Mouse (Mus musculus): ENCODE data around the gene Mtcl1. TPM values are rescaled to one million over a fixed set of nuclear protein-coding genes. Genes with fewer than 3 reads are reported as not detected.

Mtcl1 gene
- total and polyA plus RNA-seq, 3 experiments = not detected

DNA sequence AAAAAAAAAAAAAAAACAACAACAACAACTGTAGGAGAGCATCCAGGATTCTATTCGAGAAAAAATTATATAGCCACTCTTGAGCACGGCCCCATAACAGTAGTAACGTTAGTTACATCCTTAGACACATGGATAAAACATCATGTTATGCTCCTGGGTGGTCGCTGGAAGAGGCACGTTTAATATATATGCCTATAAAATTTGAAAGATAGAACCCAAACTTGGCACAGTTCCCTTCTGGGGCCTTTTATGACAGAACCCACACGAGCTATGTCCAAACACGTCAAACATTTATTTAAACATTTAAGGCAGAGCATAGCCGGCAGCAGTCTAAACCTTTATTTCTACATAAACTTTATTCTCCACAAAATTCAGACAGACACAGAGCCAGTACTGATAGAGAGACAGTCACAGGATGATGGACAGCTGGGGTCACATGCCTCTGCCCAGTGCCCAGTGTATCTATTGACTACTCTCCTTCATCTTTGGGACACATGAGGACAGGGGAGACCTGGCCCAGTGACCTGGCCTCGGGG lies 40.4 kb downstream of the Mtcl1 start:
- Histone ChIP-seq H3K27ac (ENCODE audit: insufficient read depth, low read depth) (no peak overlapping the region), H3K4me2 (ENCODE audit: insufficient read depth, low read depth, poor library complexity, severe bottlenecking) (no peak overlapping the region), H3K9ac (ENCODE audit: insufficient read depth, low read depth) (no peak overlapping the region), H3K36me3 (replicated peaks in 1 of 2; ENCODE audit: control insufficient read depth in 1 of 2, insufficient read depth in 1 of 2, low read length in 1 of 2) (no peaks in the 10 kb centered on the region), H3K4me1 (ENCODE audit: control insufficient read depth in 1 of 2, insufficient read depth in 2 of 2) (no peaks in the 10 kb centered on the region), H3K27me3 (replicated peaks) (no peaks in the 10 kb centered on the region), H3K79me2 (replicated peaks; ENCODE audit: control insufficient read depth, extremely low read depth, insufficient read depth, poor library complexity, severe bottlenecking) (no peaks in the 10 kb centered on the region), H3K4me3 (replicated peaks in 1 of 3; ENCODE audit: low read depth in 2 of 3, low read length in 2 of 3, poor library complexity in 1 of 3) (no peak overlapping the region), H3K9me3 (replicated peaks; ENCODE audit: low read length) (peaks cover 63% of the 10 kb centered on the region)
- in situ Hi-C loops (cut with MboI; ENCODE audit: low pct_ligation_motif_present, low pct_unique_long_range_greater_than_20kb, low sequenced_read_pairs) (no loop called here), dilution Hi-C loops (cut with MboI; ENCODE audit: extremely low pct_ligation_motif_present, extremely low pct_unique_long_range_greater_than_20kb, low sequenced_read_pairs) (no loop called here)
- no peak for TF ChIP-seq SIN3A (IDR thresholded peaks at IDR 0.05; ENCODE audit: low read length)
- TF ChIP-seq CHD2 (IDR thresholded peaks at IDR 0.05; ENCODE audit: low read length) = no peak
- TF ChIP-seq IRF4 (IDR thresholded peaks at IDR 0.05; ENCODE audit: low read depth, low read length) = no peak
- no peak for TF ChIP-seq MAZ (IDR thresholded peaks at IDR 0.05; ENCODE audit: low read depth, low read length)
- TF ChIP-seq RAD21 (IDR thresholded peaks at IDR 0.05; ENCODE audit: low read depth, low read length) = no peak
- no peak for TF ChIP-seq CTCF (conservative IDR thresholded peaks at IDR 0.05 in 1 of 2, IDR thresholded peaks at IDR 0.05 in 1 of 2; ENCODE audit: low read depth in 2 of 2, low read length in 2 of 2)
- no peak for TF ChIP-seq POLR2A (IDR thresholded peaks at IDR 0.05; ENCODE audit: low read depth, low read length)
- TF ChIP-seq RCOR1 (conservative IDR thresholded peaks at IDR 0.05; ENCODE audit: low read depth, low read length) = no peak
- no peak for TF ChIP-seq ETS1 (conservative IDR thresholded peaks at IDR 0.05; ENCODE audit: low read depth, low read length)
- no peak for DNase-seq (ENCODE audit: extremely low read depth)

GRCm38 (mm10) chr17:66408400-66408799 lies 41.1 kb downstream of the Mtcl1 start:
- dilution Hi-C loops (cut with MboI; ENCODE audit: extremely low pct_ligation_motif_present, extremely low pct_unique_long_range_greater_than_20kb, low sequenced_read_pairs) (no loop called here), in situ Hi-C loops (cut with MboI; ENCODE audit: low pct_ligation_motif_present, low pct_unique_long_range_greater_than_20kb, low sequenced_read_pairs) (no loop called here)
- no peaks in the 10 kb centered on the region for H3K36me3 ChIP-seq (replicated peaks in 1 of 2; ENCODE audit: control insufficient read depth in 1 of 2, insufficient read depth in 1 of 2, low read length in 1 of 2)
- H3K27ac ChIP-seq (ENCODE audit: insufficient read depth, low read depth) = no peak overlapping the region
- DNase-seq (ENCODE audit: extremely low read depth) = no peak
- H3K4me1 ChIP-seq (ENCODE audit: control insufficient read depth in 1 of 2, insufficient read depth in 2 of 2) = no peaks in the 10 kb centered on the region
- H3K4me2 ChIP-seq (ENCODE audit: insufficient read depth, low read depth, poor library complexity, severe bottlenecking) = no peak overlapping the region
- TF ChIP-seq RAD21 (IDR thresholded peaks at IDR 0.05; ENCODE audit: low read depth, low read length) (no peak), HCFC1 (IDR thresholded peaks at IDR 0.05; ENCODE audit: low read depth, low read length) (no peak), CHD2 (IDR thresholded peaks at IDR 0.05; ENCODE audit: low read length) (no peak), ZC3H11A (IDR thresholded peaks at IDR 0.05; ENCODE audit: low read depth, low read length) (no peak), UBTF (IDR thresholded peaks at IDR 0.05; ENCODE audit: low read depth, low read length) (no peak), NELFE (IDR thresholded peaks at IDR 0.05; ENCODE audit: low read depth, low read length) (no peak), SMC3 (IDR thresholded peaks at IDR 0.05; ENCODE audit: low read depth, low read length) (no peak), EP300 (IDR thresholded peaks at IDR 0.05; ENCODE audit: low read length) (no peak), ZKSCAN1 (IDR thresholded peaks at IDR 0.05; ENCODE audit: borderline replicate concordance, low read depth, low read length) (no peak), JUN (IDR thresholded peaks at IDR 0.05; ENCODE audit: insufficient read depth, low read depth, low read length) (no peak), SIN3A (IDR thresholded peaks at IDR 0.05; ENCODE audit: low read length) (no peak), MAX (IDR thresholded peaks at IDR 0.05; ENCODE audit: low read length) (no peak), BHLHE40 (IDR thresholded peaks at IDR 0.05; ENCODE audit: low read depth, low read length) (no peak)
- no peaks in the 10 kb centered on the region for H3K79me2 ChIP-seq (replicated peaks; ENCODE audit: control insufficient read depth, extremely low read depth, insufficient read depth, poor library complexity, severe bottlenecking)
- H3K9me3 ChIP-seq (replicated peaks; ENCODE audit: low read length) = peaks cover 60% of the 10 kb centered on the region
- no peak overlapping the region for H3K9ac ChIP-seq (ENCODE audit: insufficient read depth, low read depth)
- no peaks in the 10 kb centered on the region for H3K27me3 ChIP-seq (replicated peaks)
- no peak overlapping the region for H3K4me3 ChIP-seq (replicated peaks in 1 of 3; ENCODE audit: low read depth in 2 of 3, low read length in 2 of 3, poor library complexity in 1 of 3)

All from CH12.LX (cell line).